Mouse (Mus musculus) adrenal gland, adult 8-10 months (tissue): ENCODE results near the gene Enam. TPM values are rescaled to one million over a fixed set of nuclear protein-coding genes. Genes with fewer than 3 reads are reported as not detected.

ENCODE experiments used
- total RNA-seq, 4 experiments: library from RNA; stranded (reverse); gene quantifications; 2 replicates each; pipeline ENCODE4 v1.2.4; 2022

Enam gene
- total RNA-seq, 4 experiments from 2014 or later, result not detected

Other genes with a start within 250 kb of the Enam start
- not detected for gene Gm7714, start 219.1 kb upstream of the Enam start, total RNA-seq
- not detected for gene Prol1, start 170.7 kb upstream of the Enam start, total RNA-seq
- not detected for gene Amtn, start 111.9 kb upstream of the Enam start, total RNA-seq
- gene Ambn, start 32.0 kb upstream of the Enam start, total RNA-seq, result not detected
- 1 to 10 TPM; 1.7 to 5.9 (median 3.2) TPM for gene Jchain, start 39.9 kb downstream of the Enam start, total RNA-seq
- 10 to 100 TPM; 30.5 to 39.0 (median 35.2) TPM for gene Utp3, start 66.5 kb downstream of the Enam start, total RNA-seq
- 10 to 100 TPM; 31.8 to 45.7 (median 40.1) TPM for gene Rufy3, start 77.1 kb downstream of the Enam start, total RNA-seq
- gene Grsf1, start 188.2 kb downstream of the Enam start, total RNA-seq, result 100 to 1,000 TPM; 121 to 154 (median 133) TPM
- 10 to 100 TPM; 33.4 to 37.1 (median 36.0) TPM for gene Mob1b, start 232.9 kb downstream of the Enam start, total RNA-seq